Mouse (Mus musculus): ENCODE results near the gene Was. TPM values are rescaled to one million over a fixed set of nuclear protein-coding genes. Genes with fewer than 3 reads are reported as not detected.

Gene Was
- polyA plus RNA-seq, 1 experiment: 32.0 TPM

DNA sequence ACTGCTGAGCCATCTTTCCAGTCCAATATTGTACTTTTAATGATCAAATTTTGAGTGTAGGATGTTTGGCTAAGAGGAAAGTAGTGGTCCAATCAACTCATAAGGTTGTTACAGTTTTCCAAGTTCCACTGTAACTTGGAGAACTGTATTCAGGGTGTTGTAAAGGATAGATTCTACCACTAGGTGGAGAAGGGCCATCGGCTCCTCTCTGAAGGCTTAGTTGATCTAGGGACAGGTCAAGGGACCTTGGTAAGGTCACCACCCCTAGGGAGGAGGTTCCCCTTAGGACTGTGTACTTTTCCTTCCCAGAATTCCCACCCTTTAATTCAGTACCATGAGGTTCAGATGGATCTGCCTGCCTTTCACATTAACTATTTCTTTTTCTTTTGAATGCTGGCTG is 57.3 kb downstream of the Was start:
- Histone ChIP-seq H3K4me1 (ENCODE audit: control insufficient read depth, insufficient read depth, low read length) (no peaks in the 10 kb centered on the region), H3K27ac (ENCODE audit: control insufficient read depth, insufficient read depth, low read depth, low read length, poor library complexity) (no peak overlapping the region), H3K4me3 (replicated peaks; ENCODE audit: control insufficient read depth, low read depth, low read length) (no peak overlapping the region)
- TF ChIP-seq CTCF (IDR thresholded peaks at IDR 0.05; ENCODE audit: control insufficient read depth, insufficient read depth, low read length): peak; percentile 15; the same call in 1 of the 2 replicates
- no peak for TF ChIP-seq POLR2A (IDR thresholded peaks at IDR 0.05; ENCODE audit: borderline replicate concordance, control insufficient read depth, low read depth, low read length)
- 21% methylated on average over 1 of the region's 1 CpGs for WGBS

Other genes starting within 250 kb of the Was start
- 124 and 222 TPM in 2 replicates for gene Otud5, start 249.1 kb downstream of the Was start, polyA plus RNA-seq (2011; ENCODE audit: insufficient read depth, insufficient read length, low replicate concordance, missing spikeins)
- gene Pim2, start 212.2 kb downstream of the Was start, polyA plus RNA-seq (2011; ENCODE audit: insufficient read depth, insufficient read length, low replicate concordance, missing spikeins): 20.0 and 26.2 TPM in 2 replicates
- 21.0 and 37.1 TPM in 2 replicates for gene Slc35a2, start 206.5 kb downstream of the Was start, polyA plus RNA-seq (2011; ENCODE audit: insufficient read depth, insufficient read length, low replicate concordance, missing spikeins)
- gene Pqbp1, start 191.2 kb downstream of the Was start, polyA plus RNA-seq (2011; ENCODE audit: insufficient read depth, insufficient read length, low replicate concordance, missing spikeins): 40.9 and 45.1 TPM in 2 replicates
- gene Timm17b, start 191.1 kb downstream of the Was start, polyA plus RNA-seq (2011; ENCODE audit: insufficient read depth, insufficient read length, low replicate concordance, missing spikeins): 9.2 and 17.8 TPM in 2 replicates
- gene Gm10491, start 182.7 kb downstream of the Was start, polyA plus RNA-seq (2011; ENCODE audit: insufficient read depth, insufficient read length, low replicate concordance, missing spikeins): not detected in 2 replicates
- not detected in 2 replicates for gene Gm10490, start 181.0 kb downstream of the Was start, polyA plus RNA-seq (2011; ENCODE audit: insufficient read depth, insufficient read length, low replicate concordance, missing spikeins)
- not detected in 2 replicates for gene Pcsk1n, start 170.7 kb downstream of the Was start, polyA plus RNA-seq (2011; ENCODE audit: insufficient read depth, insufficient read length, low replicate concordance, missing spikeins)
- 10.9 TPM in 1 of 2 replicates, not detected in the other for gene Eras, start 161.9 kb downstream of the Was start, polyA plus RNA-seq (2011; ENCODE audit: insufficient read depth, insufficient read length, low replicate concordance, missing spikeins)
- 8.3 and 17.0 TPM in 2 replicates for gene Hdac6, start 142.6 kb downstream of the Was start, polyA plus RNA-seq (2011; ENCODE audit: insufficient read depth, insufficient read length, low replicate concordance, missing spikeins)
- 91.2 and 137 TPM in 2 replicates for gene Gata1, start 112.4 kb downstream of the Was start, polyA plus RNA-seq (2011; ENCODE audit: insufficient read depth, insufficient read length, low replicate concordance, missing spikeins)
- gene Glod5, start 72.0 kb downstream of the Was start, polyA plus RNA-seq (2011; ENCODE audit: insufficient read depth, insufficient read length, low replicate concordance, missing spikeins): not detected in 2 replicates
- gene Suv39h1, start 15.7 kb downstream of the Was start, polyA plus RNA-seq (2011; ENCODE audit: insufficient read depth, insufficient read length, low replicate concordance, missing spikeins): 27.4 and 30.7 TPM in 2 replicates
- 23.3 and 35.6 TPM in 2 replicates for gene Wdr13, start 42.4 kb upstream of the Was start, polyA plus RNA-seq (2011; ENCODE audit: insufficient read depth, insufficient read length, low replicate concordance, missing spikeins)
- gene Rbm3, start 55.4 kb upstream of the Was start, polyA plus RNA-seq (2011; ENCODE audit: insufficient read depth, insufficient read length, low replicate concordance, missing spikeins): 301 and 341 TPM in 2 replicates
- 3.6 and 6.6 TPM in 2 replicates for gene Tbc1d25, start 85.7 kb upstream of the Was start, polyA plus RNA-seq (2011; ENCODE audit: insufficient read depth, insufficient read length, low replicate concordance, missing spikeins)
- 39.7 and 62.2 TPM in 2 replicates for gene Ebp, start 103.0 kb upstream of the Was start, polyA plus RNA-seq (2011; ENCODE audit: insufficient read depth, insufficient read length, low replicate concordance, missing spikeins)
- gene Porcn, start 116.0 kb upstream of the Was start, polyA plus RNA-seq (2011; ENCODE audit: insufficient read depth, insufficient read length, low replicate concordance, missing spikeins): 2.0 and 5.0 TPM in 2 replicates
- gene Ftsj1, start 161.9 kb upstream of the Was start, polyA plus RNA-seq (2011; ENCODE audit: insufficient read depth, insufficient read length, low replicate concordance, missing spikeins): 13.8 and 22.6 TPM in 2 replicates
- 106 and 143 TPM in 2 replicates for gene Slc38a5, start 180.6 kb upstream of the Was start, polyA plus RNA-seq (2011; ENCODE audit: insufficient read depth, insufficient read length, low replicate concordance, missing spikeins)
- not detected in 2 replicates for gene Ssxb10, start 236.9 kb upstream of the Was start, polyA plus RNA-seq (2011; ENCODE audit: insufficient read depth, insufficient read length, low replicate concordance, missing spikeins)

All from bone marrow, adult 2 months (tissue).